Mouse (Mus musculus) bone marrow, adult 2 months (tissue): Measurements from ENCODE around the gene Olfr735. TPM values are rescaled to one million over a fixed set of nuclear protein-coding genes. Genes with fewer than 3 reads are reported as not detected.

ENCODE experiments used
- H3K27ac ChIP-seq: fragments of 200-500 bp; 2 replicates; pipeline ENCODE4 v1.5.1; 2012; ENCODE audit warnings: low read depth, mild to moderate bottlenecking, control low read depth, inconsistent platforms, low read length; ENCODE audit not compliant: control insufficient read depth, poor library complexity, insufficient read depth
- H3K4me1 ChIP-seq: fragments of 200-500 bp; 2 replicates; pipeline ENCODE4 v1.6.1; 2011; ENCODE audit warnings: low read length; ENCODE audit not compliant: control insufficient read depth, insufficient read depth
- H3K4me3 ChIP-seq: fragments of 200-500 bp; replicated peaks from 2 replicates; pipeline ENCODE3; 2011; ENCODE audit warnings: mild to moderate bottlenecking, low read depth, low read length, control low read depth; ENCODE audit not compliant: control insufficient read depth
- CTCF ChIP-seq: fragments of 200-500 bp; IDR thresholded peaks from 2 replicates; pipeline ENCODE4 v1.5.1; 2011; ENCODE audit warnings: low read length, control low read depth; ENCODE audit not compliant: control insufficient read depth, insufficient read depth
- POLR2A ChIP-seq: fragments of 200-500 bp; IDR thresholded peaks from 2 replicates; pipeline ENCODE4 v1.6.1; 2011; ENCODE audit warnings: low read depth, mild to moderate bottlenecking, control low read depth, low read length, borderline replicate concordance; ENCODE audit not compliant: control insufficient read depth
- WGBS: fragments of 180-500 bp; shearing (Covaris S2); methylation state at CpG from one replicate; pipeline ENCODE4 v1.1.7; 2018; 5-methylcytosine and 5-hydroxymethylcytosine counted together
- polyA plus RNA-seq: library from polyadenylated mRNA; stranded (reverse); fragments of >200 nt; gene quantifications from 2 replicates; pipeline ENCODE4 v1.2.4, GENCODE M21; 2011; ENCODE audit warnings: low replicate concordance; ENCODE audit not compliant: missing spikeins, insufficient read depth, insufficient read length

The Olfr735 gene
- not detected in 2 replicates for polyA plus RNA-seq

DNA sequence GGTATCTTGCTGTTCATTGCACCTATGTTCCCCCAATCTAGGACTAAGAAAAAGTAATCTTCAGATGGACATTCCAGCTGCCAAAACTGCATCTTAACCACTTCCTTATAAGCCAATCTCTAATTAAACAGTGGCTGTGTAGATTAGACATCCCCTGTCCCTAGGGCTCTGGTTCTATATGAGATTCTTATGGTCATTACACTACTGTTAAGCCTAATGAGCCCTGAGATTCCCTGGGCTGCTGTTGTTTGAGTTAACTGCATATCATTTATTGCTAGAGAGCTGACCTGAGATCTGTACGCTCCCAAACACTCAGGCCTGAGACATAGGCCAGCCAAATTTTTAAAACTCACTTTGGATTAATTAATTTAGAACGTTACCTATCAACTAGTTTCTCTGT is at the start of gene Olfr735:
Gene Olfr735, minus strand, starts transcription at position 77 of the 400 bp plus-strand sequence.
- no peak within 1 kb of the TSS for H3K27ac ChIP-seq
- H3K4me3 ChIP-seq: no peak within 1 kb of the TSS
- H3K4me1 ChIP-seq: no peaks in the 10 kb centered on the region
- no peak for TF ChIP-seq POLR2A
- TF ChIP-seq CTCF: no peak
- 69% methylated on average over 2 of the region's 2 CpGs for WGBS

DNA sequence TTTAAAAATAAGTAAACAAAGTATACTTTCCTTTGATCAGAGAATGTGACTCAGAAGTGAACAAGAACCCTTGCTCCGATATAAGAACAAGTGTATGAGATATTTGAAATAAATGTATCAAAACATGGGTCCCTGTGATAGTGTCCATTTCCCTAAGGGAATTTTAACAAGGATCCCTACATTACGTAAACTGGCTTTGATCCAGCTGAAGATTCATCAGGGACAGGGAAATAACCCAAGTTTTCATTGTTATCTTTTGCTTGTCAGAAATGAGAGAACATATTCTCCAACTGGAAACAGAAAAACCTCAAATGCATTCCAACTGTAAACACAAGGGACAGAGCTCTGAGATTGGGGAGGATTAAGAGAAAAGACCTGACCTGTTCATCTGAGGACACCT is 32.2 kb upstream of the Olfr735 start, which contains the start of gene Olfr736:
Gene Olfr736, plus strand, starts transcription at position 301 of the 400 bp plus-strand sequence.
- H3K4me1 ChIP-seq: no peaks in the 10 kb centered on the region; the same call in 1 of the 2 replicates
- WGBS: 82% methylated on average over 2 of the region's 2 CpGs
- H3K4me3 ChIP-seq: no peak within 1 kb of the TSS
- no peak within 1 kb of the TSS for H3K27ac ChIP-seq
- TF ChIP-seq CTCF: no peak
- TF ChIP-seq POLR2A: no peak

GRCm38 (mm10) chr14:50363561-50363960 is 14.9 kb upstream of the Olfr735 start:
- Histone ChIP-seq H3K27ac (no peak overlapping the region), H3K4me3 (no peak overlapping the region), H3K4me1 (no peaks in the 10 kb centered on the region)
- 65% methylated on average over 2 of the region's 2 CpGs for WGBS
- TF ChIP-seq CTCF (no peak), POLR2A (no peak)

DNA sequence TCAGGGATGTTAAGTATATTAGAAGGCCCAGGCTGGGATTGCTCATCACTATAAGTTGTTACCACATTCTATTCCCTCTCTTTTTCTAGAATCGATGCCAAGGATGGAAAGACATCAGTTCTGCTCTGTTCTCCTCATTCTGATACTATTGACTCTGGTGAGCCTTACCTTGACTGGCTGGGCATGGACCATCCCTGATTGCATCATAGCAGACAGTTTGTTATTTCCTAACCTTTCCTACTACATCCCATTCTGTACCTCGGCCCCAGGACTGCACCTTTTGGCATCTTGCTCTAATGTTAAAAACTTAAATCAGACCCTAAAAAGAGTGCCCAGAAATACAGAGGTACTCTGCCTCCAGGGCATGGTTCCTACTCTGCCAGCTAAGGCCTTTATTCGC is 11.8 kb upstream of the Olfr735 start:
- no peak overlapping the region for H3K27ac ChIP-seq
- WGBS: 64% methylated on average over 3 of the region's 3 CpGs
- TF ChIP-seq POLR2A: no peak
- TF ChIP-seq CTCF: no peak
- no peak overlapping the region for H3K4me3 ChIP-seq
- H3K4me1 ChIP-seq: peaks cover 1% of the 10 kb centered on the region

DNA sequence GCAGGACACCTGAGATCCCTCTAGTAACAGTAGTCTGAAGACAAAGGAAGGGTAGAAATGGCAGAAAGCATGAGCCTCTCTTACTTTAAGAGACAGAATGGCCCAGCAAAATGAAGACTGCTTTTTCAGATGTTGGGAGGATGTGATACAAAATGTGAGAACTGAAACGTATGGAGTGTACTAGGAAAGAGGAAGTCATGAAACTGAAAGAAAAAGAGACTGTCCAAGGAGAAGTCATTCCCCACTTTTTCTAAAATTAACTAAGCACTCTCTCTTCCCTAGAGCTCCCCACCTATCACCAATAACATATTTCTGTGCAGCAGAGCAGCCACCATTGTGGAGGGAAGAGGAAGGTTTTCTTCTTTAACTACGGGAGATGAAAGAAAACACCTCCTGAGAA is 8.9 kb upstream of the Olfr735 start, which contains the start of gene Tlr11:
Gene Tlr11, plus strand, starts transcription at position 322 of the 400 bp plus-strand sequence.
- Histone ChIP-seq H3K4me1 (peaks cover 1% of the 10 kb centered on the region), H3K4me3 (no peak within 1 kb of the TSS), H3K27ac (no peak within 1 kb of the TSS)
- WGBS: 23% methylated on average over 2 of the region's 2 CpGs
- TF ChIP-seq CTCF: no peak
- no peak for TF ChIP-seq POLR2A

GRCm38 (mm10) chr14:50356725-50357124 is 8.1 kb upstream of the Olfr735 start:
- Histone ChIP-seq H3K27ac (no peak overlapping the region), H3K4me3 (no peak overlapping the region), H3K4me1 (peaks cover 1% of the 10 kb centered on the region)
- WGBS: 78% methylated on average over 2 of the region's 2 CpGs
- TF ChIP-seq CTCF (no peak), POLR2A (no peak)

GRCm38 (mm10) chr14:50352438-50352837 is 3.8 kb upstream of the Olfr735 start:
- Histone ChIP-seq H3K4me3 (no peak overlapping the region), H3K4me1 (peaks cover 1% of the 10 kb centered on the region), H3K27ac (no peak overlapping the region)
- TF ChIP-seq CTCF (peak; percentile 40; the same call in 1 of the 2 replicates), POLR2A (no peak)
- WGBS: 21% methylated on average over 3 of the region's 3 CpGs

DNA sequence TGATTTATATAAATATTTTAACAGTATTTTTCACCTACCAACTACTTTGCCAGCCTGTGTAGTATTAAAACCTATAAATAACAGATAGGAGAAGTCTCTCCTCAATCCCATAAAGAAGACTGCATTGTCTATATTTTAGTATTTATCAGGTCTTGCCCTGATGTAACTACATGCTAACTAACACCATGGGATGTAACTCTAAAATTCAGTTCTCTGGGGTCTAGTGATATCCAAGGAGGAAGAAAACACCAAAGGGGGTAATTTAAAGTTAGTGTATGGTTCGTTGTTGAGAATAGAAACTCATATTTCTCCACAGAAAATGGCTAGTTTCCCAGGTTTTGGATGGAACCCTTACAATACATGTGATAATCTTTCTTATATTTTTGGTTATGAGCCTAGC is 22.0 kb downstream of the Olfr735 start, which contains the start of gene Olfr734:
Gene Olfr734, minus strand, starts transcription at position 101 of the 400 bp plus-strand sequence.
- H3K4me3 ChIP-seq: no peak within 1 kb of the TSS
- H3K27ac ChIP-seq: no peak within 1 kb of the TSS
- 56% methylated on average over 1 of the region's 1 CpGs for WGBS
- TF ChIP-seq CTCF: no peak
- no peak for TF ChIP-seq POLR2A
- no peaks in the 10 kb centered on the region for H3K4me1 ChIP-seq

DNA sequence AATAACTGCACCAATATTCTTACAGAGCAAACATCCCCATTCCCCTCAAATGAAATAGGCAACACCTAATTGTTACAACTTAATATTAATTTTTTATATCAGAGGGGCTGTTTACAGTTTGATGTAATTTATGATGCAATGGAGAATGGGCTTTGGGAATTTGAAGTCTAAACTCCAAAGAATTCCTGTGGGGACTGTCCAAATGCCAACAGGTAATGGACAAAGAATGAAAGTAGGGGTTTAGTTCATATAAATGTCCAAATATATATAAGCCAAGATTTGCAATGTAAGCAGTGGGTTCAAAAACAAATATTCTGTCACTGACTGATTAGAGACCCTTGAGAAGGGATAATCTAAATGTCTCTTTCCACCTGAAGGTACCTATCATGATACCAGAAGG is 47.2 kb downstream of the Olfr735 start, which contains the start of gene Olfr733:
Gene Olfr733, minus strand, starts transcription at position 101 of the 400 bp plus-strand sequence.
- Histone ChIP-seq H3K27ac (no peak within 1 kb of the TSS), H3K4me1 (no peaks in the 10 kb centered on the region), H3K4me3 (no peak within 1 kb of the TSS)
- TF ChIP-seq CTCF (no peak), POLR2A (no peak)

Other genes starting within 250 kb of the Olfr735 start
- gene Olfr727, start 225.7 kb downstream of the Olfr735 start, polyA plus RNA-seq: not detected in 2 replicates
- not detected in 2 replicates for gene Olfr728, start 206.2 kb downstream of the Olfr735 start, polyA plus RNA-seq
- gene Olfr729, start 196.0 kb downstream of the Olfr735 start, polyA plus RNA-seq: 0.45 TPM in 1 of 2 replicates, not detected in the other
- not detected in 2 replicates for gene Olfr730, start 160.7 kb downstream of the Olfr735 start, polyA plus RNA-seq
- gene Olfr731, start 107.0 kb downstream of the Olfr735 start, polyA plus RNA-seq: not detected in 2 replicates
- gene Olfr732, start 64.7 kb downstream of the Olfr735 start, polyA plus RNA-seq: not detected in 2 replicates
- gene Olfr733, start 47.4 kb downstream of the Olfr735 start, polyA plus RNA-seq: not detected in 2 replicates
- gene Olfr734, start 22.1 kb downstream of the Olfr735 start, polyA plus RNA-seq: not detected in 2 replicates
- not detected in 2 replicates for gene Tlr11, start 9.0 kb upstream of the Olfr735 start, polyA plus RNA-seq
- not detected in 2 replicates for gene Olfr736, start 32.3 kb upstream of the Olfr735 start, polyA plus RNA-seq
- not detected in 2 replicates for gene Olfr738, start 58.7 kb upstream of the Olfr735 start, polyA plus RNA-seq
- gene Olfr739, start 69.8 kb upstream of the Olfr735 start, polyA plus RNA-seq: not detected in 2 replicates
- not detected in 2 replicates for gene Olfr740, start 96.7 kb upstream of the Olfr735 start, polyA plus RNA-seq
- not detected in 2 replicates for gene Olfr741, start 123.9 kb upstream of the Olfr735 start, polyA plus RNA-seq
- not detected in 2 replicates for gene Olfr742, start 154.7 kb upstream of the Olfr735 start, polyA plus RNA-seq
- not detected in 2 replicates for gene Olfr743, start 173.0 kb upstream of the Olfr735 start, polyA plus RNA-seq